Mouse (Mus musculus) cerebellum, postnatal 4 days (tissue): ENCODE data around the gene Ttc33.
"Not testable (repeated sequence)": the region's sequence is repeated elsewhere in the genome, so short reads cannot be mapped to it uniquely, and the experiment has no call there.

Experiments used
- DNase-seq, 2 experiments: peaks; one replicate each; pipeline ENCODE4 v3.0.0; 2022; ENCODE audit warnings: low spot score in 2 of 2, mixed read lengths in 1 of 2

Gene Ttc33

GRCm38 (mm10) chr15:5184668-5185330 is 526 bp upstream of the Ttc33 start:
- DNase-seq, result no peak

DNA sequence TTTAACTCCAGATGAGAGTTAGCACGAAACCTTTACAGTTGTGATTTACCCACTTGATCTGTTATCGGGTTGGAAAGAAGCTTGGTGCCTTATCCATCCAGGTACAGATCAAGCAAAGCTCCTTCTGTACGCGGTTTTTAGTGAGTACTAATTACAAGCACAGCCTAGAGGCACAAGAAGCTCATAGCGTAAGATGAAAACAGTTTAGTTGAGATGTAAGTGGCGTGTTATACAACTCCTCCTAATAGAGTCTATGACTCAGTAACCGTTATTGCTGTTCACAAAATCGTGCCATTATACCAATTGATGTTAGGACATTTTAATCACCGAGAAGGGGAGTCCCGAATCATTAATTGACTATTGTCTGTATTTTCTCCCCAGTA is 959 bp downstream of the Ttc33 start:
- DNase-seq, result no peak

DNA sequence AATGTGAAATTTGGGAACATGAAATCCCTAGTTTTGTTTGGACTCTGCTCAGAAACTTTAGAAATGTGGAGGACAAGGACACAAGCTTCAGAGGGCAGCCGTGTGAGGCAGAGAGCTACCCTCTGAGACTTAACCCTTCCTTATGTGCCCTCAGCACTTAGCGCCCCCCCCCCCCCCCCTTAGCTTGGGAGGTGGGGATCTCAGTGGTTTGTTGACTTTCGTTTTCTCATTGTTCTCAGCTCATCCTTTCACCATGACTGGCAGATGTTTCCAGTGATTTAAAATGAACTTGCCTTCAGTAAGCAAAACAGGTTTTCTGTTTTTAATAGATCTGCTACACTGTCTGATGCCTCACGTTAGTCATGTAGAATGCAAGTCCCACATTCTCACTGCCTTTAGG is 1.8 kb downstream of the Ttc33 start:
- no peak for DNase-seq

GRCm38 (mm10) chr15:5188029-5188428 is 2.7 kb downstream of the Ttc33 start:
- DNase-seq, result no peak

- DNase-seq, result no peak
These were observed 4.3 kb downstream of the Ttc33 start for GRCm38 (mm10) chr15:5189504-5190093.

DNA sequence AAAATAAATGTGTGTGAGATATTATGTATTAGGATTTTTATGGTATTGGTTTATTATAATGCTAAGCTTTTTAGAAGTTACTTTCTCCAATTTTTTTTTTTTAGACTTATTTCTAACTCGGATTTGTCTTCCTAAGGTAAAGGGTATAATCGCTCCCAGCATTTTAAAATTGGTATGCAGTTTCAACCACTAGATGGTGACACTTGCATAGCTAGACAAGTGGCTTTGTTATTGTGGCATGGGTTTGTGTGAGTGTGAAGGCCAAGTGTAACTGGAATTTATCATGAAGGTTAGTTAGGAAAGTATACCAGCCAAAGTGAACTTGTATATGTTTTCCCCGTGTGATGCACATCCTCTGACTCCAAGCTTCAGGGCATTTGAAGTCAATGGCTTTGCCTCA is 8.5 kb downstream of the Ttc33 start:
- no peak for DNase-seq

GRCm38 (mm10) chr15:5194446-5194845 is 9.1 kb downstream of the Ttc33 start:
- DNase-seq, result no peak

DNA sequence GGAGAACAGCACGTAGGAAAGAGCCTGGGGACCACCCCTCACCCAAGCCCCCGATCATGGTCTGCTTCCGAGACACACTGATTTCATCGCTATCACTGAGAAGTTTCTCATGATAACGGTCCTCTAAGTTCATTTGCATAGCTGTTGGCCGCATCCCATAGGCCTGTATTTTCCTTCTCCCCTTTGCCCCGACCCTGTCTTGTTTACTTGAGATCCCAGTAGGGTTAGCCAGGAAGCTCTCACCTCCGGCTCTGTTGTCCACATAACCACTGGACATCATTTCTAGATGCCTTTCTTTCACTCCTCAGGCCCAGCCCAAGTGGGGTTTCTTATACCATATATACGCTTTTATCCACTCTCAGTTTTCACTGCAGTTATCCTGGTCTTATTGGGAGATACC is 9.6 kb downstream of the Ttc33 start:
- no peak for DNase-seq

- no peak for DNase-seq
These were observed 10.7 kb downstream of the Ttc33 start for GRCm38 (mm10) chr15:5195987-5196514.

- DNase-seq, result no peak
These were observed 11.4 kb downstream of the Ttc33 start for GRCm38 (mm10) chr15:5196691-5197090.

GRCm38 (mm10) chr15:5205222-5205621 is 19.9 kb downstream of the Ttc33 start:
- DNase-seq, result no peak

DNA sequence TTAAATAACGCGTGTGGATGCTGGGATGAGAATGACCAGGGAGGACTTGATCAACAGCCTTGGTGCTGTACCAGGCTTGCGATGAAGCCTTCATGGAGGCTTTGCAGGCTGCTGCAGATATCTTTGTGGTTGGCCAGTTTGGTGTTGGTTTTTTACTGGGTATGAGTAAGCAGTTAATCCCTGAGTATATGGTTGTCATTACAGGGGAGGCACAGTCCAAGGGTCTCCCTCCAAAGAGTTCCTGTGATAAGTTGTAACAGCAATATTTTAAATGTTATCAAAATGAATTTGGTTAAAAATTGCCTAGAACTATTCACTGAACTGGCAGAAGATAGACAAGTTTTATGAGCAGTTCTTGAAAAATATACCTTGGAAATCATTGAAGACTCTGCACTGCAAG is 23.8 kb downstream of the Ttc33 start:
- DNase-seq, result no peak

DNA sequence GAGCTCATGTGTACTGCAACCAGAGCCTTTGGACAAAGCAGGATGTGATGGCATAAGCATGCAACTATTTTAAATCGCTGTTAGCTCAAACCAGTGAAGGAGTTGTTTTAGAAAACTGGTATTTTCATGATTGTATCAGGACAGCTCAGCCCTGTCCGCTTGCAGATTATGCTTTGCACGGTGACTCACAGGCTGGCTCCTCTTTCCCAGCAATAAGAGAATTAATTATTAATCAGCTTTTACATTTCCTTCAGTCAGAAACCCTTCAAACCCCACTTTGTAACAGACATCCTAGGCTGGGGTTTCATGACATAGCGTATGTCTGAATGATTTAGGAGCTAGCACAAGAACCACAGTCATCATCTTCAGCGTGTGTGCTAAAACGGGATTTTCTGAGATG is 35.2 kb downstream of the Ttc33 start:
- DNase-seq, result no peak

DNA sequence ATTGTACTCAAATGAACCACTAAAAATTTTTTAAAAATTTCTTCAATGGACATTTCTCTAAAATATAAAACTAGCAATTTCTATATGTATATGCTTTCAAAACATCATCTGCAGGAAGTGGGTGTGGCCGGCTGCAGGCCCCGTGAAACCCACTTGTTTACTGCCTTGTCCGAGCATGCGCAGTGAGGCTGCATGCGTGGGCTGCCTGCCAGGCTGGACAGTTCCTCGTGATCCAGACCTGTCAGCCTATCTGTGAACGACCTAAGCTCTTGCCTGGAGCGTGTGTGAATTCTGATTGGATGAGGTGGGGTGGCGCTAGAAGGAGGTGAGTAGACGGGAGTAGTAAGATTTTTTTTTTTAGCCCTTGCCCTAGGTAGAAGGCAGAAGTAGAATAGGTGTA is 45.4 kb downstream of the Ttc33 start:
- not testable (repeated sequence) for DNase-seq

DNA sequence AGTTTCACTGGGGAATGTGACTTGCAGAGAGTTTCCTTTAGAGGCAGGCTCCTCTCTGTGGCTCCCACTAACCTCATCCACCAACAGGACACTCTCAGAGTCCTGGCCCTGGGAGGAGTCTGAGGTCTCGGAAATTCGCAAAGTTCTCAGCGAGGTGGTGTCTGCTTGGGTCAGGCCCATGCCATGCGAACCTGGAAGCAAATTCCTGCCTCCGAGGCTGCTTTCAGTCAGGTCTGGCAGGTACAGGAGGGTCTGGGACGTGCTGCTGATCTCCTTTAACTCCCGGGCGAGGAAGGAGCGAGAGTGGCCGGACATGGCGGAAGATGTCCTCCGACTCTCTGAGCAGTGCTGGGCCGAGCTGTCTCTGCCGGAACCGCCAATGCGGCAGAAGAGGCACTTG is 49.3 kb downstream of the Ttc33 start:
- no peak for DNase-seq

DNA sequence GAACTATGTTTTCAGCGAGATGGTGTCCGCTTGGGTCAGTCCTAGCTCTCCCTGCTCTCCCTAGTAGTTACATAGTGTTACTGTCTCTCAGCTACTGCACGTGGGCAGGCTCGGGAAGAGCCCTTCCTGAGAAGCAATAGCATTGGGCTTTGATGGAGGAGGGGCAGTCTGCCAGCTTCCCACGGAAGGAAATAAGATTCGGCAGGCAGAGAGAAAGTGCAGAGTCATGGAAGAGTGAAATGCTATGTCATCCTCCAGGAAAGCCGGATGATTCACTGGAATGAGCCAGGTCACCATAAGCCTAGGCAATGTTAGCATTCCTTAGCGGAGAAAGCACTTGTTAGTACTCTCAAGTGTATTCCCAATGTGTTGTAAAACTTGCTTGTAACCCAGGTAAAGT is 50.2 kb downstream of the Ttc33 start:
- no peak for DNase-seq

GRCm38 (mm10) chr15:5236538-5236937 is 51.2 kb downstream of the Ttc33 start:
- DNase-seq, result peak; percentile 64 to 73

DNA sequence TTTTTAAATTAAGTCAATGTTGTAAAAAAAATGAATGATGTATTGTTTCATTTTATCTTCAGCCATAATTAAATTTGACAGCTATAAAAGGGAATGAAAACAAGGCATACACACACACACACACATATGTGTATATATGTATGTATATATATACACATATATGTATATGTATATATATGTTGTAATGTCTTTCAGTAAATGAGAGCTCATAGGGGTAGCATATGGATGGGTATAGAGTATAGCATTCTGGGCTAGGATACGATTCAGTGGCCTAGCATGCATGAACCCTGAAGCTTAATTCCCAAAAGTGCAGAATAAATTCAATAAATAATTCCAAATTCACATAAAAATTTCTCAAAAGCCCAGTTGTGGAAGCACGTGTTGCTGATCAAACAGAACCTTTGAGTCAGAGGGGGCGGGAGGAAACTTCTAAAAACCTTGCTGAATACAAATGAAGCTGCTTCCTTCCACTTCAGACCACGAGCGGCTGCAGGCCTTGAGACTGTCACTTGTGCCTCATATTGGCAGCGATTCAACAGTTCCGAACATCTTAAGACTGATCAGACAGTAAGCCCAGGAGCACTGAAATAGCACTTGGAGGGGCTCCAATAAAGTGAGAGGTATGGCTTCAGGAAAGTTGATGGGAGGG is 51.8 kb downstream of the Ttc33 start:
- DNase-seq, result no peak

DNA sequence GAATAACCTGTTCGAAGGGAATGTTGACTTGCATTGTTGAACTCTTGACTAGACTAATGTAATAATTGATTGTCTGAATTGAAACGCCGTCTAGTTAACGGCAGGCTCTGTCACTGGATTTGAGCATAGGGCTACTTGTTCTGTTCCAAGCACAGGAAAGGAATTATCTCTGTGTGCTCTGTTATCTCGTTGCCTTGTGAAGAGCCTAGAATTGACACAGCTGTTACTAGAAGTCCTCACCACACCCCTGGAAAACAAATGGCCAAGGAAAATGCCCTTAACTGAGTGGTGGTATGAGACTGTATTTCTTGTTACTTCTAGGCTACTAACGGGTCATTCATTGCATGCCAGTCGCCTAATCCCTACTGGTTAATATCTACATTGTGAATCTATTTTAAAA is 52.7 kb downstream of the Ttc33 start:
- no peak for DNase-seq

- no peak for DNase-seq
These were observed 53.2 kb downstream of the Ttc33 start for GRCm38 (mm10) chr15:5238553-5238952.

DNA sequence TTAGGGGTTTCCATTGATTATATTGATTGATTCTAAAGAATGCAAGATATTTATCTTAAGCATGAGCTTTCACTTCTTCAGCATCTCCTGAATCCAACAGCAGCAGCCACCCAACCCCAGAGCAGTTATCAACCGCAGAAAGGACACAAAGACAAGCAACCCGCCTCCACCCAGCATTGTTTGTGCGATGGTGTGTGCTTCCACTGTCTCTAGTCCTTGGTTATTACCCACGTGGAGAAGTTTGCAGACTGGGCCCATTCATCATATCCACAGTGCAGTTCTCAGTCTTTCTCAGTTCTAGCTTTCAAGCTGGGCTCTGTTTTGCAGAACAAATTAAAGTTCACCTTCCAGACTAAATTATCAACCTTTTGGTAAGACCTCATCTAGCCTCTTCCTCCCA is 54.0 kb downstream of the Ttc33 start:
- DNase-seq, result no peak

DNA sequence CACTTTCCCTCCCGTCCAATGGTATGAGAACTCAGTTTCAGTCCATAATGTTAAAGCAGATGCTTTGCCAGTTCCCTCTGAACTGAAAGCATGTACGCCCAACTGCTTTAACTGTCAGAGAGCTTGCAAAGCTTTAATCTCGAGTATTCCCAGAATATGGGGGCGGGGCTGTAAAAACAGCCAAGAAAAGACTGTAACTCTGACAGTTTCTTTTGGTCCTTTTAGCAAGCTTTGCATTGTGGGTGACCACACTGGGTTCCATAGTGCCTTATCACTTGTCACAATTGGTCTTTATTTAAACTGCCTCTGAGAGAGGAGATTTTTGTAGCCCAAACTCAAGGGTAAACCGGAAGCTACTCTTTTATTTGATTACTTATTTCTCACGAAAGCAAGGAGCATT is 54.6 kb downstream of the Ttc33 start:
- DNase-seq, result no peak

DNA sequence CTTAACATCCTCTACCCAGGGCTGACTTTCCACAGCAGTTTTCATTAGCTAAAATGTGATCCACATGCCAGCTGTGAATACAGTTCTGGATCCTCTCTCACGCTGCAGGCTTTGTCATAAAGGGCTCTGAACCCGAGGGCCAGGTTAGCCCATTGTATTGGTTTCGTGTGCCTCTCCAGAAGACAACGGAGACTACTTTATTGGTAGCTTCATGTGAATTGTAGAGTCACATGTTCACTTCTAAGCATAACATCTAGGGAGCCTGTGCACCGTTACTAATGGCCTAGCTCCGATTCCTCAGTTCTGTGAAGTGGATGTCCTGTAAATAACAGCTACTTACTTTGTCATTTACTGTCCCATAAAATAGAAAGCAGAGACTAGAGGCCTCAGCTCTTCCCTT is 55.0 kb downstream of the Ttc33 start:
- no peak for DNase-seq
